Mouse (Mus musculus): ENCODE measurements around the gene Parn. TPM values are rescaled to one million over a fixed set of nuclear protein-coding genes. Genes with fewer than 3 reads are reported as not detected.

Parn gene
- total and polyA plus RNA-seq, 2 experiments from 2014 or later, result 13.2 to 32.1 TPM

DNA sequence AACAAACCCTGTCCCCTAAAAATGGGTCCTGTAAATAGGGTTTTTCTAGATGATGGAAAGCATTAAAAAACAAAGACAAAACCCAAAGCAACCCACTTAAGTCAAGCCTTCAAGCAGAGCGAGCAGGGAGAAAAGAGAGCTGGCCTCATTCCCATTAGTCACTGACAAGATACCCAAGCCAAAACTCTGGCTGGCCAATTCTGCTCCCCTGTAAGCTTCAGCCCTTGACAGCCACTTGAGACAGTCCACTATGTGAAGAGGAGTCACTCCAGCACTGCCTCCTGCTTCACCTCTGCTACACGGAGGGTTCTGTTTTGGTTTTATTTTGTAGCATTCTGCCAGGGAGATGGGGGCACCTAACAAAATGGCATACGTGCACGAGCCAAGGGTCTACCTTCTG lies 126.2 kb downstream of the Parn start:
- no peak overlapping the region for H3K4me3 ChIP-seq (ENCODE audit: low read length)
- no peaks in the 10 kb centered on the region for H3K27me3 ChIP-seq (ENCODE audit: insufficient read depth, low read length)
- ATAC-seq (no peak), DNase-seq (ENCODE audit: low spot score) (peak; percentile 56)
- H3K36me3 ChIP-seq (ENCODE audit: insufficient read depth, low read length), result 0 out of 2 replicates have a peak, but pooled peaks cover 3% of the 10 kb centered on the region
- H3K4me1 ChIP-seq (ENCODE audit: insufficient read depth, low read length), result no peaks in the 10 kb centered on the region
- WGBS, result 60% methylated on average over 4 of the region's 4 CpGs
- H3K9ac ChIP-seq (replicated peaks; ENCODE audit: low read length), result no peak overlapping the region
- no peak for TF ChIP-seq CTCF (IDR thresholded peaks at IDR 0.05; ENCODE audit: low read depth)
- no peak overlapping the region for H3K27ac ChIP-seq
- no peak overlapping the region for H3K4me2 ChIP-seq (ENCODE audit: low read depth, low read length)
- H3K9me3 ChIP-seq (ENCODE audit: low read length), result peaks cover 8% of the 10 kb centered on the region

DNA sequence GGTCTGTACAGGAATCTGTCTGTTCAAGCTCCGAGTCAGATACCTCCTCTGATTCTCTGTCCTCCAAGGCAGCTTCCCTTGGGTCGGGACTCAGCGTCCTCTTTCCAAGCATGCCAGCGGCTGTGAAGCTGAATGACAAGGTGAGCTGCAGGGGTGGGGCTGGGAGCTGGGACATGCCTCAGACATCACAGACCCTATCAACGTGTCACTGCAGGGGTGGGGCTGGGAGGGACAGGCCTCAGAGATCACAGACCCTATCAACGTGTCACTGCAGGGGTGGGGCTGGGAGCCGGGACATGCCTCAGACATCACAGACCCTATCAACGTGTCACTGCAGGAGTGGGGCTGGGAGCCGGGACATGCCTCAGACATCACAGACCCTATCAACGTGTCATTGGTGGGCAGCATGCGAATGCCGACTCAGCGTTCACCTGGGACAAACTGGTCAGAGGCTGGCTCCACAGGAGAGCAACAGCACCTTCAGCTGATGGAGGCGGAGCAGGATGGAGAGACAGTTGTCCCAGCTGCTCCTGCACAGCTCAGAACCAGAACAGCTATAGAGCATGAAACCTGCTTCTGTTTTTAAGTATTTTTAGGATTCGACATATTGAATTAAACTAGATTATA lies 126.7 kb downstream of the Parn start:
- H3K27ac ChIP-seq, result no peak overlapping the region
- WGBS, result 78% methylated on average over 15 of the region's 15 CpGs
- H3K27me3 ChIP-seq (ENCODE audit: insufficient read depth, low read length), result no peaks in the 10 kb centered on the region
- H3K4me2 ChIP-seq (ENCODE audit: low read depth, low read length), result no peak overlapping the region
- DNase-seq (ENCODE audit: low spot score) (no peak), ATAC-seq (no peak)
- no peak overlapping the region for H3K4me3 ChIP-seq (ENCODE audit: low read length)
- H3K4me1 ChIP-seq (ENCODE audit: insufficient read depth, low read length), result no peaks in the 10 kb centered on the region
- H3K9me3 ChIP-seq (ENCODE audit: low read length), result peaks cover 8% of the 10 kb centered on the region
- no peaks in the 10 kb centered on the region for H3K36me3 ChIP-seq (ENCODE audit: insufficient read depth, low read length)
- no peak for TF ChIP-seq CTCF (IDR thresholded peaks at IDR 0.05; ENCODE audit: low read depth)
- no peak overlapping the region for H3K9ac ChIP-seq (replicated peaks; ENCODE audit: low read length)

DNA sequence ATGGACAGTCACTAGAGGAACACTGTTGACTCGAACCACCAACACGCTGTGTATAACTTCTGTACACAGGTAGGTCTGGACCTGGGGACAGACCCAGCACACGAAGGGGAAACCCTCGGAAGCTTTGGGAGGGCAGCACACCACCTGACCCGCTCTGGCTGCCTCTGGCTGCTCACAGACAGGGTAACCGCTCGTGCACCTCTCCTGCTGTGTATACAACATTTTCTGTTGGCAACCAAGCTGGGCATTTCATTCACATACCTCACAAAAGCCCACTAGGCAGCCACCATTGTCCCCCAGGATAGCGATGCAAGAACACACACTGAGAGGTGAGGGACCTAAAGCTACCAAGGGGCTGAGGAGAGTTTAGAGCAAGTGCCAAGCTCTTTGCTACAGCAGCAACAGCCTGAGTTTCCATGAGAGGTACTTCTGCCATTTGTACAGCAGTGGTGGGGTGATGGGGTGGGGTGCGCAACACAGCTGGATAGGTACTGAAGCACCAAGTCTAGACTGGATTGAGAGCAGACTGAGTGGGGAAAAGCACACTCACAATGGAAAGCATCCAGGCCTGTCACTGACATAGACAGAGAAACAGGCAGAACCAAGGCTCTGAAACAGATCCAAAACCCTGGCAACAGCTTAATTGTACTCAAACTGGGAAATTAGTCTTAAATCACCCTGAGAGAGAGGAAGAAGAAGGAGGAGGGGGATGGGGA lies 128.9 kb downstream of the Parn start:
- TF ChIP-seq CTCF (IDR thresholded peaks at IDR 0.05; ENCODE audit: low read depth), result no peak
- Histone ChIP-seq H3K4me3 (ENCODE audit: low read length) (no peak overlapping the region), H3K9me3 (ENCODE audit: low read length) (no peaks in the 10 kb centered on the region), H3K27ac (no peak overlapping the region; the same call in 1 of the 2 replicates), H3K27me3 (ENCODE audit: insufficient read depth, low read length) (no peaks in the 10 kb centered on the region), H3K36me3 (ENCODE audit: insufficient read depth, low read length) (no peaks in the 10 kb centered on the region), H3K4me1 (ENCODE audit: insufficient read depth, low read length) (no peaks in the 10 kb centered on the region), H3K4me2 (ENCODE audit: low read depth, low read length) (no peak overlapping the region), H3K9ac (replicated peaks; ENCODE audit: low read length) (no peak overlapping the region)
- DNase-seq (ENCODE audit: low spot score) (peak; percentile 18), ATAC-seq (no peak)
- 52% methylated on average over 9 of the region's 9 CpGs for WGBS

DNA sequence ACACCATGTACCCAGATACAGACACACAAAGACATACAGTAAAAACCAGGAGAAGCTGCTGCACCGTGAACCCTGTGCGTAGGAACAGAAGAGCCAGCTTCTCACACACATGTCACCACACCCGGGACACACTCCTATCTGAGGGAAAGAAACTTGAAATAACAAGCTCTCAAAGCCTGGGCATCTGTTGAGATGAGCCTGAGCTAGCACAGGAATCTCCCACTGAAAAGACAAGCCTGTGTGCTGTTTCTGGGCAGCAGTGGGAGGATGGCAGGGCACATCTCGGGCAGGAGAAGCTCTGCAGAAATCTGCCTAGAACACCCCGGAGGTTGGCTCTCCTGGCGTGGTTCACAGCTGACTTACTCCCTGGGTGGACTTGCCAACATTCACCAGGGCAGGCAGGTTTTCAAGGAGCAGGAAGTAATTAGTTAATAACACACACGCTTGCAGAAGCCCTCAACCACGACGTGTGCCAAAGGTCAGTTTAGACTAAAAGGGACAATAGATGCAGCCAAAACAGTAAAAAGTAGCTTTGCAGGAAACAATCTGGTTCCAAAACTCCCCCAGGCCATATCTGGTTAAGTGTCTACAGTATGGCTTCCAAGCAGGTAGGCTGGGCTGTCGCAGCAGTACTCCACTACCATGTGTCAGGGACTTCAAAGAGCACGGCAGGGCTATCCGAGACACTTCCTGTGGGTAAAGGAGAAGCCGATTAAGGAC lies 129.6 kb downstream of the Parn start:
- DNase-seq (ENCODE audit: low spot score) (no peak), ATAC-seq (no peak)
- Histone ChIP-seq H3K36me3 (ENCODE audit: insufficient read depth, low read length) (no peaks in the 10 kb centered on the region), H3K27me3 (ENCODE audit: insufficient read depth, low read length) (no peaks in the 10 kb centered on the region), H3K27ac (no peak overlapping the region), H3K9me3 (ENCODE audit: low read length) (no peaks in the 10 kb centered on the region), H3K4me2 (ENCODE audit: low read depth, low read length) (no peak overlapping the region), H3K4me3 (ENCODE audit: low read length) (no peak overlapping the region), H3K9ac (replicated peaks; ENCODE audit: low read length) (no peak overlapping the region), H3K4me1 (ENCODE audit: insufficient read depth, low read length) (no peaks in the 10 kb centered on the region)
- no peak for TF ChIP-seq CTCF (IDR thresholded peaks at IDR 0.05; ENCODE audit: low read depth)
- WGBS, result 60% methylated on average over 13 of the region's 13 CpGs

DNA sequence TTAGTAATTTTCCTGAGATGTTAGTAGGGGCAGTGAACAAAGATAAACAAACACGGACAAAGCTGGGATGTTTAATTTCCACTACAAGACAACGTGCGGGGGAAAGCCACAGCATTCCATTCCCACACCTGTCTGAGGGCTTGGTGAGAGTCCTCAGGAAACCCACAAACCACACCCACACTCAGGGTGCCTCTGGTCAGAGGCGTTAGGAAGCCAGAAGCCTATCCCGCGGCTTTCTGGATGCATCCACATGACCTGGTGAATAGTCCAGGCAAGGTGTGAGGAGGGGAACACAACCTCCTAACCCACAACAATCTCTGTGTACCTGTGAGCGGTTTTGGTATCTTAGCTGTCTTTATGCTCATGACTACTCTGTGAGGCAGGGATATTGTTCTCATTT lies 131.6 kb downstream of the Parn start:
- DNase-seq (ENCODE audit: low spot score) (no peak), ATAC-seq (no peak)
- Histone ChIP-seq H3K27me3 (ENCODE audit: insufficient read depth, low read length) (no peaks in the 10 kb centered on the region), H3K9ac (replicated peaks; ENCODE audit: low read length) (no peak overlapping the region), H3K27ac (no peak overlapping the region), H3K4me3 (ENCODE audit: low read length) (no peak overlapping the region), H3K9me3 (ENCODE audit: low read length) (no peaks in the 10 kb centered on the region), H3K4me2 (ENCODE audit: low read depth, low read length) (no peak overlapping the region), H3K36me3 (ENCODE audit: insufficient read depth, low read length) (no peaks in the 10 kb centered on the region), H3K4me1 (ENCODE audit: insufficient read depth, low read length) (no peaks in the 10 kb centered on the region)
- 94% methylated on average over 7 of the region's 7 CpGs for WGBS
- no peak for TF ChIP-seq CTCF (IDR thresholded peaks at IDR 0.05; ENCODE audit: low read depth)

DNA sequence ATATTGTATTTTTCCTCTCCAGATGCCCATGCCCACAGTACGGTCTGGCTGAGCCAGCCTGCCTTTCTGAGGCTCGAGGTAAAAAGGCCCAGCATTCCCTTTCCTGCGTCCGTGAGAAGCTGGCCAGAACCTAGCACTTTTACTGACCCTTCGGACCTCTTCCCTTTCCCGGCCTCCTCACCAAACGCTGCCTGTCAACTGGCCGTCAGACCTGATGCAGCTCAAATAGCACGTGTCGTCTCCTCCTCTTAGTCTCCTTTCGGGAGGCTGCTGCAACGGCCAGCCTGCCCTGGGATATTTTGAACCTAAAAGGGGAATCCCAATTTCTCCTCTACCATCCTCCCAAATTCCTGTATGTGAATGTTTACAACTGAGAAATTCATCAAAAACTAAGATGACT lies 132.1 kb downstream of the Parn start:
- no peak for TF ChIP-seq CTCF (IDR thresholded peaks at IDR 0.05; ENCODE audit: low read depth)

More for the DNA sequence above, 132.1 kb downstream of the Parn start:
- H3K27ac ChIP-seq, result no peak overlapping the region
- no peak overlapping the region for H3K9ac ChIP-seq (replicated peaks; ENCODE audit: low read length)
- no peaks in the 10 kb centered on the region for H3K4me1 ChIP-seq (ENCODE audit: insufficient read depth, low read length)
- H3K4me2 ChIP-seq (ENCODE audit: low read depth, low read length), result no peak overlapping the region
- DNase-seq (ENCODE audit: low spot score) (no peak), ATAC-seq (no peak)
- H3K36me3 ChIP-seq (ENCODE audit: insufficient read depth, low read length), result no peaks in the 10 kb centered on the region
- no peaks in the 10 kb centered on the region for H3K9me3 ChIP-seq (ENCODE audit: low read length)
- H3K27me3 ChIP-seq (ENCODE audit: insufficient read depth, low read length), result no peaks in the 10 kb centered on the region
- 83% methylated on average over 12 of the region's 12 CpGs for WGBS
- H3K4me3 ChIP-seq (ENCODE audit: low read length), result no peak overlapping the region

All from hindbrain, postnatal 0 days (tissue).